33 mouse cellular contexts compared by ENCODE assay signal in the genomic region with DNA sequence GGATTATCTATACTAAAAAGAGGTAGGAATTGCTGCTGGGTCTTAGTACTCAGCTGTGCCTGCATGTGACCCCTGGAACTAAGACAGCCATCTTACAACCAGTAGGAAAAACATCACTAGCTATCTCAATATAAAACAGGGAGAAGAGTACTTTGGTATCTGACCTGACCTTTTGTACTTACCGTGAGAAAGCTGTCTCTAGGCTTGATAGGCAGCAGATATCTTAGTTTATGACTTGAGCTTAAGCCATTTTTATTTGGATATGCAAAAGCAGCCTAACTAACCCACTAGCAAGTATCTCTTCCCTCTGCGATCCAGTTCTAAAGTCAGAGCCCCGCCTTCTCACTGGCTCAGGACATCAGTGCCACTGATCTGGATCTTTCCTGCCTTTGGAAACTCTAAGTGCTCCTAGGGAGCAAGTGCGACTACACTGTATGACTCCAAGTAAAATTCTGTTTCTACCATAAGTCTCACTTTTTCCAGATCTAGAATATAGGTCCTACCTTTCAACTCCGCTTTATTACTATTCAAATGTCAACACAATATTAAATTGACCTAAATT. TPM values are rescaled to one million over a fixed set of nuclear protein-coding genes. Genes with fewer than 3 reads are reported as not detected.
A peak's percentile ranks its signal among the peaks of the same experiment; 100 is the strongest.
DNase-seq lines count a peak whose midpoint lies in the region; ATAC-seq and TF ChIP-seq lines count a peak whose summit lies in the region.
"Had no signal": no experiment of that assay in that cellular context is flagged by ENCODE, and none has a peak within 500 bp of the region (broad histone marks: within the 10 kb centered on the region; RNA-seq: fewer than 3 reads in every experiment).

No protein-coding gene starts in this region.

- H3K4me2 ChIP-seq in liver, embryonic 12.5 days, result no peak overlapping the region
- no peak overlapping the region for H3K4me2 ChIP-seq in intestine, embryonic 15.5 days (replicated peaks)
- H3K4me2 ChIP-seq: forebrain, embryonic 13.5 days; heart, embryonic 15.5 days; hindbrain, embryonic 12.5 days; limb, embryonic 15.5 days; midbrain, embryonic 12.5 days; neural tube, embryonic 12.5 days had no signal

- TF ChIP-seq CTCF in liver, adult 2 months (IDR thresholded peaks at IDR 0.05; ENCODE audit: low read depth, low read length), result no peak
- no peak for TF ChIP-seq CTCF in small intestine, adult 2 months (IDR thresholded peaks at IDR 0.05; ENCODE audit: extremely low read depth, insufficient read length, insufficient replicate concordance, low read depth, low read length)

- no peak for ATAC-seq in liver, embryonic 12.5 days
- peak; percentile 75 for ATAC-seq in intestine, embryonic 15.5 days
- ATAC-seq in inflammation-experienced regulatory T-cells, adult 6 months, result no peak
- ATAC-seq: forebrain, embryonic 13.5 days; hindbrain, postnatal 0 days had no signal

- WGBS in liver, adult 2 months, result 46% methylated on average over 5 of the region's 5 CpGs
- 72% methylated on average over 5 of the region's 5 CpGs for WGBS in liver, embryonic 12.5 days (ENCODE audit: insufficient replicate concordance)
- WGBS in intestine, embryonic 15.5 days, result 55% methylated on average over 5 of the region's 5 CpGs
- WGBS in small intestine, adult 2 months, result 33% methylated on average over 5 of the region's 5 CpGs

- H3K4me1 ChIP-seq in liver, adult 2 months (ENCODE audit: control insufficient read depth, insufficient read depth, low read length), result peaks cover 32% of the 10 kb centered on the region
- peaks cover 25% of the 10 kb centered on the region; the same call in 1 of the 2 replicates for H3K4me1 ChIP-seq in liver, embryonic 12.5 days
- H3K4me1 ChIP-seq in intestine, embryonic 15.5 days (replicated peaks), result peaks cover 19% of the 10 kb centered on the region
- peaks cover 30% of the 10 kb centered on the region; the same call in 1 of the 2 replicates for H3K4me1 ChIP-seq in small intestine, adult 2 months (ENCODE audit: control insufficient read depth, insufficient read depth, insufficient read length, low read length)
- H3K4me1 ChIP-seq: forebrain, embryonic 13.5 days; hindbrain, embryonic 12.5 days; limb, embryonic 10.5 days; midbrain, embryonic 12.5 days; neural tube, embryonic 12.5 days had no signal

- peak overlapping the region; percentile 63 for H3K27ac ChIP-seq in liver, adult 2 months (replicated peaks; ENCODE audit: insufficient read depth, low read depth, low read length)
- H3K27ac ChIP-seq in liver, embryonic 12.5 days, result no peak overlapping the region
- H3K27ac ChIP-seq in intestine, embryonic 15.5 days, result no peak overlapping the region
- peak overlapping the region; percentile 79 for H3K27ac ChIP-seq in small intestine, adult 2 months (ENCODE audit: insufficient read depth, low read depth, low read length)
- H3K27ac ChIP-seq: forebrain, embryonic 13.5 days; hindbrain, embryonic 12.5 days; hindbrain, postnatal 0 days; midbrain, embryonic 12.5 days; neural tube, embryonic 12.5 days; stomach, postnatal 0 days had no signal

- H3K9ac ChIP-seq in liver, adult 2 months (ENCODE audit: low read depth, low read length), result no peak overlapping the region
- no peak overlapping the region for H3K9ac ChIP-seq in liver, embryonic 12.5 days
- H3K9ac ChIP-seq in intestine, embryonic 15.5 days, result no peak overlapping the region
- H3K9ac ChIP-seq: forebrain, embryonic 13.5 days; heart, embryonic 15.5 days; hindbrain, embryonic 12.5 days; limb, embryonic 15.5 days; midbrain, embryonic 12.5 days; neural tube, embryonic 12.5 days had no signal

- no peaks in the 10 kb centered on the region; the same call in 1 of the 2 replicates for H3K36me3 ChIP-seq in liver, adult 2 months (ENCODE audit: control insufficient read depth, insufficient read depth, low read length)
- H3K36me3 ChIP-seq in liver, embryonic 12.5 days, result no peaks in the 10 kb centered on the region
- H3K36me3 ChIP-seq in intestine, embryonic 15.5 days, result no peaks in the 10 kb centered on the region
- H3K36me3 ChIP-seq in small intestine, adult 2 months (ENCODE audit: control insufficient read depth, insufficient read depth, low read length), result no peaks in the 10 kb centered on the region
- H3K36me3 ChIP-seq: heart, embryonic 15.5 days; hindbrain, embryonic 12.5 days; limb, embryonic 15.5 days; midbrain, embryonic 12.5 days; neural tube, embryonic 12.5 days had no signal

- H3K9me3 ChIP-seq in liver, embryonic 12.5 days (replicated peaks), result no peaks in the 10 kb centered on the region
- H3K9me3 ChIP-seq in intestine, embryonic 15.5 days, result no peaks in the 10 kb centered on the region
- H3K9me3 ChIP-seq: forebrain, embryonic 13.5 days; heart, embryonic 15.5 days; hindbrain, embryonic 12.5 days; limb, embryonic 10.5 days; limb, embryonic 15.5 days; megakaryocyte, embryonic 14.5 days; midbrain, embryonic 12.5 days; neural tube, embryonic 12.5 days had no signal

- H3K4me3 ChIP-seq in liver, adult 2 months (ENCODE audit: insufficient read depth, low read depth, low read length), result no peak overlapping the region
- no peak overlapping the region for H3K4me3 ChIP-seq in liver, embryonic 12.5 days
- H3K4me3 ChIP-seq in intestine, embryonic 15.5 days (replicated peaks), result no peak overlapping the region
- no peak overlapping the region for H3K4me3 ChIP-seq in small intestine, adult 2 months (ENCODE audit: low read depth, low read length)
- H3K4me3 ChIP-seq: forebrain, embryonic 13.5 days; heart, embryonic 15.5 days; hindbrain, embryonic 12.5 days; limb, embryonic 10.5 days; limb, embryonic 15.5 days; megakaryocyte, embryonic 14.5 days; midbrain, embryonic 12.5 days; myocyte; neural tube, embryonic 12.5 days had no signal

- TF ChIP-seq POLR2A in liver, adult 2 months (IDR thresholded peaks at IDR 0.05; ENCODE audit: extremely low read depth, insufficient read depth, low read length), result no peak
- no peak for TF ChIP-seq POLR2A in small intestine, adult 2 months (IDR thresholded peaks at IDR 0.05; ENCODE audit: low read depth, low read length)

- H3K79me2 ChIP-seq in liver, adult 2 months (ENCODE audit: control insufficient read depth, insufficient read depth, low read length), result peaks cover 3% of the 10 kb centered on the region; the same call in 1 of the 2 replicates

- H3K27me3 ChIP-seq in liver, adult 2 months (ENCODE audit: control insufficient read depth, insufficient read depth, low read length), result no peaks in the 10 kb centered on the region
- H3K27me3 ChIP-seq in liver, embryonic 12.5 days (replicated peaks), result no peaks in the 10 kb centered on the region
- H3K27me3 ChIP-seq in intestine, embryonic 15.5 days (replicated peaks), result no peaks in the 10 kb centered on the region
- no peaks in the 10 kb centered on the region for H3K27me3 ChIP-seq in small intestine, adult 2 months (ENCODE audit: control insufficient read depth, insufficient read depth, low read length)
- H3K27me3 ChIP-seq: forebrain, embryonic 13.5 days; heart, embryonic 15.5 days; hindbrain, embryonic 12.5 days; limb, embryonic 15.5 days; megakaryocyte, embryonic 14.5 days; midbrain, embryonic 12.5 days; neural tube, embryonic 12.5 days had no signal

- DNase-seq in kidney, adult 9 months, result peak; percentile 58
- no peak for DNase-seq in kidney, adult 11 months
- peak; percentile 85 for DNase-seq in liver, adult 2 months (ENCODE audit: extremely low read depth, low read depth, low spot score)
- DNase-seq: adrenal gland, postnatal 10 days; B cell, adult 2 months; cerebellum, adult 8-10 months; cerebellum, postnatal 25 days; gastrocnemius, postnatal 36 days; heart, postnatal 36 days; layer of hippocampus, postnatal 36 days; right cerebral cortex, adult 18-20 months; thymus, adult 2 months; thymus, postnatal 36 days had no signal

RNA-seq across cellular contexts. Expression of a gene that starts 7.5 kb away (rescaled TPM):
- total RNA-seq in liver, adult 2 months (2014; rRNA removed), result 25.4 and 36.4 TPM in 2 replicates
- polyA plus RNA-seq in liver, adult 2 months (2012; rRNA removed), result 9.2 and 12.2 TPM in 2 replicates
- 8.2 and 9.7 TPM in 2 replicates for polyA plus RNA-seq in liver, embryonic 12.5 days (2016; fragmentation: Nextera tagmentation; extraction: Ambion mirVana)
- polyA plus RNA-seq in intestine, embryonic 15.5 days (2015; fragmentation: Nextera tagmentation; extraction: Ambion mirVana), result 6.7 and 7.0 TPM in 2 replicates
- polyA plus RNA-seq in small intestine, adult 2 months (2012; rRNA removed), result 0.19 and 0.79 TPM in 2 replicates
- 10 to 100 TPM in 1 of 3 experiments, 1 to 10 TPM in 2; 6.5 to 11.2 (median 9.5) TPM for polyA plus RNA-seq in inflammation-experienced regulatory T-cells, adult 6 months (2017; shearing (Covaris generic))

RNA-seq across cellular contexts. Expression of a gene that starts 7.8 kb away (rescaled TPM):
- 691 and 755 TPM in 2 replicates for total RNA-seq in liver, adult 2 months (2014; rRNA removed)
- polyA plus RNA-seq in liver, adult 2 months (2012; rRNA removed), result 633 and 710 TPM in 2 replicates
- 137 and 145 TPM in 2 replicates for polyA plus RNA-seq in liver, embryonic 12.5 days (2016; fragmentation: Nextera tagmentation; extraction: Ambion mirVana)
- polyA plus RNA-seq in intestine, embryonic 15.5 days (2015; fragmentation: Nextera tagmentation; extraction: Ambion mirVana), result 90.1 and 91.9 TPM in 2 replicates
- 33.8 and 223 TPM in 2 replicates for polyA plus RNA-seq in small intestine, adult 2 months (2012; rRNA removed)
- 10 to 100 TPM; 31.7 to 40.9 (median 36.1) TPM for polyA plus RNA-seq in inflammation-experienced regulatory T-cells, adult 6 months (2017; shearing (Covaris generic))

RNA-seq across cellular contexts. Expression of a gene that starts 52.5 kb away (rescaled TPM):
- 56.3 and 66.7 TPM in 2 replicates for total RNA-seq in liver, adult 2 months (2014; rRNA removed)
- 74.3 and 146 TPM in 2 replicates for polyA plus RNA-seq in liver, adult 2 months (2012; rRNA removed)
- polyA plus RNA-seq in liver, embryonic 12.5 days (2016; fragmentation: Nextera tagmentation; extraction: Ambion mirVana), result not detected in 2 replicates
- not detected in 2 replicates for polyA plus RNA-seq in intestine, embryonic 15.5 days (2015; fragmentation: Nextera tagmentation; extraction: Ambion mirVana)
- not detected in 2 replicates for polyA plus RNA-seq in small intestine, adult 2 months (2012; rRNA removed)
- polyA plus RNA-seq in inflammation-experienced regulatory T-cells, adult 6 months (2017; shearing (Covaris generic)), result not detected
- total RNA-seq: gastrocnemius, postnatal 36 days; heart, adult 8-10 months; heart, postnatal 36 days; hindbrain, postnatal 0 days; layer of hippocampus, postnatal 36 days; midbrain, postnatal 0 days had no signal
- polyA plus RNA-seq: embryonic facial prominence, embryonic 11.5 days; forebrain, embryonic 13.5 days; heart, embryonic 15.5 days; hindbrain, embryonic 12.5 days; hindbrain, postnatal 0 days; large intestine, adult 2 months; limb, embryonic 10.5 days; midbrain, embryonic 12.5 days; midbrain, postnatal 0 days; myocyte; neural tube, embryonic 12.5 days; spleen, adult 2 months had no signal

Comparison
In these comparisons a context has a peak if more than half of its experiments do, and no peak if none do; other contexts are left out.
1. H3K27ac ChIP-seq: peak in liver, adult 2 months (single experiment) and small intestine, adult 2 months (single experiment); none in liver, embryonic 12.5 days (single experiment) and intestine, embryonic 15.5 days (single experiment).
2. RNA of a gene that starts 52.5 kb away (polyA plus RNA-seq): 74.3 to 146 TPM in liver, adult 2 months; not detected in liver, embryonic 12.5 days, not detected in intestine, embryonic 15.5 days, not detected in small intestine, adult 2 months and not detected in inflammation-experienced regulatory T-cells, adult 6 months; every median in the first group is over 10 times any median in the second.